ENCODE assay signal across 16 mouse cellular contexts in the genomic region with DNA sequence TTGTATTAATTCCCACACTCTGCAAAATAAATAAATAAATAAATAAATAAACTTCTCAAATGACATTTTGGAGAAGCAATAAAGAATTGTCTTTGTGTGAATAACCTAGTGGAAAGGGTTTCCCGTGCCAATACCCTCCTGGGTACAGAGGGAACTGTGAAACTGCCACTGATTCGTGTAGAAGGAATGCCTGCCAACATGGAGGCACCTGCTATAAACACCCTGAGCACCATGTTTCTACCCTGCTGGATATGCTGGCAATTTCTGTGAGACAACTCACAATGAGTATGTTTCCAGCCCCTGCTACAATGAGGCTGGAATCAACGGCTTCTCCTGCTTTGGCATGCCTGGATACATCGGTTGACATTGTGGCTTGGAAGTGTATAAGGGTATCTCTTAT.
DNase-seq lines count a peak whose midpoint lies in the region; ATAC-seq lines count a peak whose summit lies in the region.
"Had no signal": no experiment of that assay in that cellular context is flagged by ENCODE, and none has a peak within 500 bp of the region (broad histone marks: within the 10 kb centered on the region; RNA-seq: fewer than 3 reads in every experiment).

No protein-coding gene starts in this region.

- peak; percentile 1 for DNase-seq in forebrain, embryonic 14.5 days (ENCODE audit: low spot score)
- DNase-seq in forebrain, embryonic 11.5 days (ENCODE audit: low spot score): no peak
- DNase-seq in layer of hippocampus, adult 9-11 months: peak; percentile 12
- DNase-seq in layer of hippocampus, postnatal 25 days (ENCODE audit: extremely low spot score in 1 of 2, low spot score in 1 of 2): no peak
- DNase-seq in brain, adult 2 months (ENCODE audit: low read depth, low spot score): peak; percentile 8
- peak; percentile 7 to 71 for DNase-seq in layer of hippocampus, postnatal 14 days (ENCODE audit: low spot score in 2 of 2)
- no peak for DNase-seq in kidney, postnatal 14 days
- DNase-seq: adrenal gland, adult 8-10 months; adrenal gland, postnatal 36 days; gastrocnemius, postnatal 14 days; heart, postnatal 36 days had no signal

- no peak for ATAC-seq in forebrain, embryonic 14.5 days
- no peak for ATAC-seq in forebrain, embryonic 11.5 days (replicated peaks; ENCODE audit: low FRiP score)
- ATAC-seq: forebrain, embryonic 15.5 days; intestine, postnatal 0 days had no signal

- H3K27me3 ChIP-seq in forebrain, embryonic 14.5 days (replicated peaks; ENCODE audit: control insufficient read depth, insufficient read depth, low read length): no peaks in the 10 kb centered on the region
- no peaks in the 10 kb centered on the region for H3K27me3 ChIP-seq in forebrain, embryonic 11.5 days (ENCODE audit: control insufficient read depth, insufficient read depth, low read length)
- H3K27me3 ChIP-seq: forebrain, embryonic 15.5 days; heart, embryonic 13.5 days; hindbrain, embryonic 15.5 days had no signal

- H3K4me1 ChIP-seq in forebrain, embryonic 14.5 days (ENCODE audit: control insufficient read depth, insufficient read depth, low read length): no peaks in the 10 kb centered on the region
- no peaks in the 10 kb centered on the region for H3K4me1 ChIP-seq in forebrain, embryonic 11.5 days (replicated peaks; ENCODE audit: control insufficient read depth, insufficient read depth, low read length)
- H3K4me1 ChIP-seq: embryonic facial prominence, embryonic 10.5 days; forebrain, embryonic 15.5 days; heart, embryonic 13.5 days; hindbrain, embryonic 15.5 days had no signal

- H3K4me3 ChIP-seq in forebrain, embryonic 14.5 days (ENCODE audit: low read depth, low read length): no peak overlapping the region
- no peak overlapping the region for H3K4me3 ChIP-seq in forebrain, embryonic 11.5 days (ENCODE audit: low read depth, low read length)
- H3K4me3 ChIP-seq: embryonic facial prominence, embryonic 10.5 days; forebrain, embryonic 15.5 days; heart, embryonic 13.5 days; hindbrain, embryonic 15.5 days had no signal

- no peak overlapping the region for H3K27ac ChIP-seq in forebrain, embryonic 14.5 days (ENCODE audit: low read depth, low read length)
- no peak overlapping the region for H3K27ac ChIP-seq in forebrain, embryonic 11.5 days (ENCODE audit: low read depth, low read length)
- H3K27ac ChIP-seq: embryonic facial prominence, embryonic 10.5 days; forebrain, embryonic 15.5 days; heart, embryonic 13.5 days; hindbrain, embryonic 15.5 days had no signal

- WGBS in forebrain, embryonic 14.5 days: 87% methylated on average over 4 of the region's 4 CpGs
- 85% methylated on average over 4 of the region's 4 CpGs for WGBS in forebrain, embryonic 11.5 days

- H3K9ac ChIP-seq in forebrain, embryonic 14.5 days (ENCODE audit: low read length): no peak overlapping the region
- no peak overlapping the region for H3K9ac ChIP-seq in forebrain, embryonic 11.5 days (ENCODE audit: low read length)
- H3K9ac ChIP-seq: forebrain, embryonic 15.5 days; heart, embryonic 13.5 days; hindbrain, embryonic 15.5 days had no signal

- no peaks in the 10 kb centered on the region for H3K36me3 ChIP-seq in forebrain, embryonic 14.5 days (ENCODE audit: control insufficient read depth, insufficient read depth, low read length)
- no peaks in the 10 kb centered on the region for H3K36me3 ChIP-seq in forebrain, embryonic 11.5 days (ENCODE audit: control insufficient read depth, insufficient read depth, low read length)
- H3K36me3 ChIP-seq: embryonic facial prominence, embryonic 10.5 days; forebrain, embryonic 15.5 days; heart, embryonic 13.5 days; hindbrain, embryonic 15.5 days had no signal

- no peak overlapping the region for H3K4me2 ChIP-seq in forebrain, embryonic 14.5 days (ENCODE audit: low read length)
- no peak overlapping the region for H3K4me2 ChIP-seq in forebrain, embryonic 11.5 days (ENCODE audit: low read depth, low read length, severe bottlenecking)
- H3K4me2 ChIP-seq: forebrain, embryonic 15.5 days; heart, embryonic 13.5 days; hindbrain, embryonic 15.5 days had no signal

- no peaks in the 10 kb centered on the region for H3K9me3 ChIP-seq in forebrain, embryonic 14.5 days (replicated peaks; ENCODE audit: control insufficient read depth, low read length)
- no peaks in the 10 kb centered on the region for H3K9me3 ChIP-seq in forebrain, embryonic 11.5 days (ENCODE audit: control insufficient read depth, low read length)
- H3K9me3 ChIP-seq: embryonic facial prominence, embryonic 10.5 days; forebrain, embryonic 15.5 days; heart, embryonic 13.5 days; hindbrain, embryonic 15.5 days had no signal

Comparison
In these comparisons a context has a peak if more than half of its experiments do, and no peak if none do; other contexts are left out.
1. DNase-seq: peak in forebrain, embryonic 14.5 days (single experiment), layer of hippocampus, adult 9-11 months (single experiment), brain, adult 2 months (single experiment) and layer of hippocampus, postnatal 14 days (2 of 2); none in forebrain, embryonic 11.5 days (single experiment), layer of hippocampus, postnatal 25 days (0 of 2) and kidney, postnatal 14 days (single experiment).